Mouse (Mus musculus) erythroblast, embryonic 14.5 days (primary cell): ENCODE results near the gene Large2.

ENCODE experiments used
- GATA1 ChIP-seq: IDR thresholded peaks from 2 replicates; pipeline ENCODE4 v1.6.1; 2012; ENCODE audit warnings: low read length, inconsistent platforms, mixed read lengths
- TAL1 ChIP-seq: IDR thresholded peaks from 3 replicates; pipeline ENCODE4 v1.6.1; 2012; ENCODE audit warnings: low read length, inconsistent platforms, mixed read lengths

GRCm38 (mm10) chr2:92342418-92342817, 32.3 kb downstream of the Large2 start:
- TF ChIP-seq TAL1 (no peak), GATA1 (no peak)
